Mouse (Mus musculus): ENCODE results near the gene Cps1.

- TF ChIP-seq CTCF (IDR thresholded peaks at IDR 0.05) (no peak), EP300 (IDR thresholded peaks at IDR 0.05; ENCODE audit: insufficient read depth, low read depth, low read length) (no peak)
Measured at GRCm38 (mm10) chr1:67113343-67114030, 9.3 kb upstream of the Cps1 start.
